Mouse (Mus musculus) liver, embryonic 14.5 days (tissue): ENCODE measurements around the gene Myrfl.

Experiments used
- CTCF ChIP-seq: IDR thresholded peaks from 2 replicates; pipeline ENCODE4 v1.5.1; 2016; ENCODE audit warnings: antibody characterized with exemption, low read depth, control low read depth
- EP300 ChIP-seq: IDR thresholded peaks from 2 replicates; pipeline ENCODE4 v1.6.1; 2016; ENCODE audit warnings: antibody characterized with exemption, low read depth

GRCm38 (mm10) chr10:116777947-116778346 is 118.8 kb downstream of the Myrfl start:
- TF ChIP-seq CTCF (no peak), EP300 (no peak)
